Mouse (Mus musculus) liver, adult 2 months (tissue): Measurements from ENCODE around the gene Syn3. TPM values are rescaled to one million over a fixed set of nuclear protein-coding genes. Genes with fewer than 3 reads are reported as not detected.
"Not testable (repeated sequence)": the region's sequence is repeated elsewhere in the genome, so short reads cannot be mapped to it uniquely, and the experiment has no call there.

Experiments
- DNase-seq: peaks from one replicate; pipeline ENCODE4 v3.0.0-alpha.2; 2011; ENCODE audit warnings: low read depth, low spot score; ENCODE audit errors: extremely low read depth
- H3K27ac ChIP-seq: fragments of 200-500 bp; replicated peaks from 2 replicates; pipeline ENCODE4 v1.5.1; 2012; ENCODE audit warnings: low read depth, mild to moderate bottlenecking, control low read depth, inconsistent platforms, low read length; ENCODE audit not compliant: insufficient read depth
- H3K27me3 ChIP-seq: fragments of 200-500 bp; 2 replicates; pipeline ENCODE4 v1.6.1; 2012; ENCODE audit warnings: mild to moderate bottlenecking, moderate library complexity, low read length, inconsistent platforms; ENCODE audit not compliant: control insufficient read depth, insufficient read depth
- H3K36me3 ChIP-seq: fragments of 200-500 bp; 2 replicates; pipeline ENCODE4 v1.6.1; 2012; ENCODE audit warnings: low read length, inconsistent platforms; ENCODE audit not compliant: control insufficient read depth, insufficient read depth
- H3K4me1 ChIP-seq: fragments of 200-500 bp; 2 replicates; pipeline ENCODE4 v1.6.1; 2011; ENCODE audit warnings: low read length; ENCODE audit not compliant: control insufficient read depth, insufficient read depth
- H3K4me3 ChIP-seq: fragments of 200-500 bp; 2 replicates; pipeline ENCODE4 v1.5.1; 2011; ENCODE audit warnings: low read depth, mild to moderate bottlenecking, control low read depth, low read length, moderate library complexity; ENCODE audit not compliant: insufficient read depth
- H3K79me2 ChIP-seq: fragments of 200-500 bp; 2 replicates; pipeline ENCODE4 v1.6.1; 2012; ENCODE audit warnings: inconsistent platforms, mild to moderate bottlenecking, low read length, moderate library complexity; ENCODE audit not compliant: control insufficient read depth, insufficient read depth
- H3K9ac ChIP-seq: fragments of 200-500 bp; 2 replicates; pipeline ENCODE4 v1.6.1; 2012; ENCODE audit warnings: low read depth, mild to moderate bottlenecking, control low read depth, inconsistent platforms, low read length
- CTCF ChIP-seq: fragments of 200-500 bp; IDR thresholded peaks from 2 replicates; pipeline ENCODE4 v1.5.1; 2011; ENCODE audit warnings: low read depth, low read length, control low read depth
- POLR2A ChIP-seq: fragments of 200-500 bp; IDR thresholded peaks from 2 replicates; pipeline ENCODE4 v1.6.1; 2011; ENCODE audit warnings: low read length, control low read depth; ENCODE audit not compliant: insufficient read depth; ENCODE audit errors: extremely low read depth
- WGBS: fragments of 180-500 bp; shearing (Covaris S2); methylation state at CpG from one replicate; pipeline ENCODE4 v1.1.7; 2018; 5-methylcytosine and 5-hydroxymethylcytosine counted together
- polyA plus RNA-seq: library from polyadenylated mRNA; depleted of rRNA; stranded (reverse); fragments of >200 nt; gene quantifications from 2 replicates; pipeline ENCODE4 v1.2.3, GENCODE M21; 2012
- total RNA-seq: library from RNA; depleted of rRNA; stranded (reverse); fragments of >200 nt; gene quantifications from 2 replicates; pipeline ENCODE4 v1.2.3, GENCODE M21; 2014

Syn3 gene
- total and polyA plus RNA-seq, 2 experiments: 0.81 to 0.83 TPM

DNA sequence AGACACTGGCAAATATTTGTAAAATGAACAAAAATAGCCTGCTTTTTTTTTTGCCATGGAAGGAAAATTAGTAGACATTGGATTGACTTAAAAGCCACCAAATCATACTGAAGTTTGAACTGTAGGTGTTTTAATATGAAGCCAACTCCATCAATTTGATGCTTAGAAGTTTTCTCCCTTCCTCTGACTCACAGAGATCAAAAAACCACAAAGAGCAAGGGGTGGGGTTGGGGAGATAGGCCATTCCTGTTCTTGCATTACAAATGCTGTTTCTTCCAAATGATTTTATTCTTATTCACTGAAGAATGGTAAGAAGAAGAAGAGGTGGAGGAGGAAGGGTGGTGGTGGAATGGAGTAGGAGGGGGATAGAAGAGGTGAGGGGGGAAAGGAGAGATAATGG is 52.0 kb downstream of the Syn3 start:
- Histone ChIP-seq H3K4me1 (no peaks in the 10 kb centered on the region), H3K79me2 (no peaks in the 10 kb centered on the region), H3K9ac (no peak overlapping the region), H3K36me3 (no peaks in the 10 kb centered on the region), H3K4me3 (no peak overlapping the region), H3K27ac (no peak overlapping the region), H3K27me3 (no peaks in the 10 kb centered on the region)
- TF ChIP-seq POLR2A (no peak), CTCF (no peak)
- no peak for DNase-seq

DNA sequence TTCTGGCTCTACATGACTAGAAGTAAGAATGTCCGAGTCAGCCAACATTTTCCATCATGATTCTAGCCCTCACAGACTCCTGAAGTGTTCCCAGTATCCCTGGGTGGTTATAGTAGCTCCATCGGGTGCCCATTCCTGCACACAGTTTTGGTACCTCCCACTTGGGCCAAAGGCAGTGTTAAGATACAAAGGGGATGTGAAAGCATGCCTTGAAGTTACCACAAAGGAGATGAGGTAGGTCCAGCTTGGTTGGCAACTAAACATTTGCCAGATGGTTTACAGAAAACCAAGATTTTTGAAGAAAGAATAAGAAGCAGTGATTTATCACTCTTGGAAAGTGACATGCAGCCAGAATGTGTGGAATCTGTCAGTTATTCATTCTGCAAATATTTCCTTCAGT is 53.5 kb downstream of the Syn3 start:
- no peak for DNase-seq
- H3K27ac ChIP-seq: no peak overlapping the region
- TF ChIP-seq CTCF (no peak), POLR2A (no peak)
- H3K4me3 ChIP-seq: no peak overlapping the region
- H3K79me2 ChIP-seq: no peaks in the 10 kb centered on the region
- H3K27me3 ChIP-seq: no peaks in the 10 kb centered on the region
- no peak overlapping the region for H3K9ac ChIP-seq
- 83% methylated on average over 2 of the region's 2 CpGs for WGBS
- H3K4me1 ChIP-seq: no peaks in the 10 kb centered on the region
- no peaks in the 10 kb centered on the region for H3K36me3 ChIP-seq

DNA sequence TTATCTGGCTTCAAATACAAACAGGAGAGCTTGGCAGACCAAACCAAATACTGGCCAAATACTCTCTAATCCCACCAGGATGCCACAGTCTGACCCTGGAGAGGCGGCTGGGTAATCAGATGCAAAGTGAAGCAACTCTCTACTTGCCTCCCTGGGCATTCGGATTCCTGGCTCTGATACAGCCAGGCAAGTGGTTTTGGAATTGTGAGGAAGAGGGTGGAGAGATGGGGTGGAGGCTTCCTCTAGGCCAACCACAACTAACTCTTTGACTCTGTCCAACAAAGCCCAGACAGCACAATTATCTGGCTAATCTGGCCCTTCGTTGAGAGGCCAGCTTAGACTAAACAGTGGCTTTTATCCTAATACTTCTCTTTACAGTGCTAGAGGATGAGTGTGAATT is 54.0 kb downstream of the Syn3 start:
- H3K4me3 ChIP-seq: no peak overlapping the region
- no peaks in the 10 kb centered on the region for H3K36me3 ChIP-seq
- H3K79me2 ChIP-seq: no peaks in the 10 kb centered on the region
- no peak overlapping the region for H3K9ac ChIP-seq
- DNase-seq: no peak
- H3K27ac ChIP-seq: no peak overlapping the region
- no peaks in the 10 kb centered on the region for H3K27me3 ChIP-seq
- H3K4me1 ChIP-seq: no peaks in the 10 kb centered on the region
- TF ChIP-seq POLR2A (no peak), CTCF (no peak)
- 92% methylated on average over 3 of the region's 3 CpGs for WGBS

DNA sequence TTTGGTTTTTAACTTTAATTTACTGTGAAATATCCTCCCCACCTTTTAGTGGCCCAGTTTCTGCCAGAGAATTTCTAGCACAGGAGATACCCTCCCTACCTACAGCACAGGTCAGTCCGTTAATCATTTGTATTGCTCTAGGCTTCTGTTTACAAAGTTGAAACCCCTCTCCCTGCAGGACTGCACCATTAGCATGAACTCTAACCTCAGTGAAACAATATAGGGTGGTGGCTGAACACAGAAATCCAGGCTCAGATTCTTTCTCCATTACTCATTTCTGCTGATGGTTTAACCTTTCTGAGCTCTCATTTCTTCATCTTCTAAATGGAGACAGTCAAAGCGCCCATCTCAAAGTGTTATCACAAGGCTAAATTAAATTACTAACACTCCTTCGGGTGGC is 56.9 kb downstream of the Syn3 start:
- H3K9ac ChIP-seq: no peak overlapping the region
- no peaks in the 10 kb centered on the region for H3K4me1 ChIP-seq
- H3K79me2 ChIP-seq: no peaks in the 10 kb centered on the region
- no peak for TF ChIP-seq POLR2A
- no peak overlapping the region for H3K27ac ChIP-seq
- H3K4me3 ChIP-seq: no peak overlapping the region
- WGBS: 74% methylated on average over 3 of the region's 3 CpGs
- no peak for DNase-seq
- H3K27me3 ChIP-seq: no peaks in the 10 kb centered on the region
- H3K36me3 ChIP-seq: no peaks in the 10 kb centered on the region

DNA sequence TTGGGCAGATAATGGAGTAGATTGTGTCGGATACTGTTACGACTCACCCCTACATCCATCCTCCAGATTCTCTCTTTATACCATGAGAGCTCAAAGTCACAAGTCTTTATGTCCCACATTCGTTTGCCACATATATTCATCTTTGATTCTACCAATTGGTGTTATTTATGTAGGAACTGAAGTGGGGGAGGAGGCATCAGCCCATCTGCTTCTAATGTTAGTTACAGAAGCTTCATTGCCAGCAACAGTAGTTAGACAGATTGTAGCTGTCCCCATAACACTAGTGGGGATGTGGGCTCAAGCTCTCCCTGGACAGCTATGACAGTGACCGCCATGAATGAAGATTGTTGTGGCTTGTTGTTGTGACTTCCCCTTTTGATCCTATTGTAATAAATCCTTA is 59.1 kb downstream of the Syn3 start:
- Histone ChIP-seq H3K4me3 (no peak overlapping the region), H3K79me2 (no peaks in the 10 kb centered on the region), H3K36me3 (no peaks in the 10 kb centered on the region), H3K9ac (no peak overlapping the region), H3K4me1 (no peaks in the 10 kb centered on the region), H3K27me3 (no peaks in the 10 kb centered on the region), H3K27ac (no peak overlapping the region)
- 94% methylated on average over 4 of the region's 4 CpGs for WGBS
- no peak for DNase-seq
- TF ChIP-seq POLR2A: no peak
- no peak for TF ChIP-seq CTCF

DNA sequence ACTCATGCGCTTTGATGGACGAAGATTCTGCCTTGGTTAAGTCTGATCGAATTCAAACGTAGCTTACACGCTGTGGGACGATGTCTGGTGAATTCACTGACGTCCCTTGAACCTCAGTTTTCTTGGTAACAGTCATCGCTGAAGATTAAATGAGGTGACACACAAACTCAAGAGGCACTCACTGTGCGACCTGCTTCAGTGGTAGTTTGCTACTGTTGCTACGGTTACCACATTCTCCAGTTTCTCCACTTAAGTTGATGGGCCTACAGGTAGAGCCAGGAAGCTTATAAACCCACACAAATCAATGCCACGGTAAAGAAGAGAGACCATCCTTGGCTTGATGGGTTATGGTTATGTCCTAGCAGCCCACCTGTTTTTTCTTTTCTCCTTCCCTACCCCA is 61.4 kb downstream of the Syn3 start:
- Histone ChIP-seq H3K9ac (no peak overlapping the region), H3K27ac (no peak overlapping the region), H3K27me3 (no peaks in the 10 kb centered on the region), H3K79me2 (no peaks in the 10 kb centered on the region), H3K36me3 (no peaks in the 10 kb centered on the region), H3K4me1 (no peaks in the 10 kb centered on the region), H3K4me3 (no peak overlapping the region)
- 95% methylated on average over 11 of the region's 11 CpGs for whole genome bisulfite sequencing
- DNase-seq: no peak
- TF ChIP-seq POLR2A (no peak), CTCF (no peak)

DNA sequence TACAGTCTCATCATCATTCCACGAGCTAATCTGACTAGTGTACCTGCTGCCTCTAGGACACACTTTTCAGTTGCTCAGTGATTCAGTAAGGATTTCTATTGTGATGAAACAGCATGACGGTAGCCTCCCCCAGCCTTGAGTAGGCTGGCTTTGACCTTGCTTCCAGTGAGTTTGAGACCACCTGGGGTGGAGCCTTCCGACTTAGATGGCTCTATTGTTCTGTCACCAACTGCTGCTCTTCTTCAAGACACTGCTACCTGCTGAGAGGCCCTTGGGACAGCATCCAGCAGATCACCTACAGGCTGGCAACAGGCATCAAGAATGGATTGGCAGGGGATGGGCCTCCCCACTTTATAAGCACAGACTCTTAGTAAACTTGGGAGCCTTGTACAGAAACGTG is 63.7 kb downstream of the Syn3 start:
- not testable (repeated sequence) for H3K36me3 ChIP-seq, H3K27ac ChIP-seq, H3K4me1 ChIP-seq, DNase-seq, H3K27me3 ChIP-seq, H3K79me2 ChIP-seq, H3K9ac ChIP-seq, H3K4me3 ChIP-seq
- 84% methylated on average over 4 of the region's 4 CpGs for whole genome bisulfite sequencing
